Mouse (Mus musculus) spleen, adult 2 months (tissue): ENCODE results near the gene Asic2. TPM values are rescaled to one million over a fixed set of nuclear protein-coding genes. Genes with fewer than 3 reads are reported as not detected.

Experiments used
- DNase-seq, 2 experiments: peaks; one replicate each; pipeline versions ENCODE4 v3.0.0 to v3.0.0-alpha.2; 2012 to 2021; ENCODE audit warnings: low spot score in 2 of 2, low read depth in 1 of 2
- H3K27ac ChIP-seq: fragments of 200-500 bp; 2 replicates; pipeline ENCODE4 v1.5.1; 2012; ENCODE audit warnings: low read length, inconsistent platforms; ENCODE audit not compliant: insufficient read depth
- H3K27me3 ChIP-seq: fragments of 200-500 bp; 2 replicates; pipeline ENCODE4 v1.6.1; 2012; ENCODE audit warnings: mild to moderate bottlenecking, moderate library complexity, low read length, inconsistent platforms; ENCODE audit not compliant: control insufficient read depth, insufficient read depth
- H3K36me3 ChIP-seq: fragments of 200-500 bp; 2 replicates; pipeline ENCODE4 v1.6.1; 2012; ENCODE audit warnings: mild to moderate bottlenecking, low read length, inconsistent platforms; ENCODE audit not compliant: control insufficient read depth, insufficient read depth
- H3K4me1 ChIP-seq: fragments of 200-500 bp; 2 replicates; pipeline ENCODE4 v1.6.1; 2011; ENCODE audit warnings: inconsistent platforms; ENCODE audit not compliant: control insufficient read depth, insufficient read depth, insufficient read length
- H3K4me3 ChIP-seq: fragments of 200-500 bp; 2 replicates; pipeline ENCODE4 v1.5.1; 2011; ENCODE audit warnings: mild to moderate bottlenecking, inconsistent platforms; ENCODE audit not compliant: insufficient read depth, insufficient read length; ENCODE audit errors: extremely low read depth
- CTCF ChIP-seq: fragments of 200-500 bp; IDR thresholded peaks from 2 replicates; pipeline ENCODE4 v1.5.1; 2011; ENCODE audit warnings: mild to moderate bottlenecking, inconsistent platforms; ENCODE audit not compliant: insufficient read depth, insufficient read length, insufficient replicate concordance; ENCODE audit errors: extremely low read depth
- POLR2A ChIP-seq: fragments of 200-500 bp; IDR thresholded peaks from 2 replicates; pipeline ENCODE4 v1.6.1; 2011; ENCODE audit warnings: low read depth, low read length, inconsistent platforms
- WGBS: fragments of 180-500 bp; shearing (Covaris S2); methylation state at CpG from one replicate; pipeline ENCODE4 v1.1.7; 2018; 5-methylcytosine and 5-hydroxymethylcytosine counted together
- polyA plus RNA-seq: library from polyadenylated mRNA; depleted of rRNA; stranded (reverse); fragments of >200 nt; gene quantifications from 2 replicates; pipeline ENCODE4 v1.2.3, GENCODE M21; 2012

Gene Asic2
- polyA plus RNA-seq, 1 experiment, result 0.46 TPM

DNA sequence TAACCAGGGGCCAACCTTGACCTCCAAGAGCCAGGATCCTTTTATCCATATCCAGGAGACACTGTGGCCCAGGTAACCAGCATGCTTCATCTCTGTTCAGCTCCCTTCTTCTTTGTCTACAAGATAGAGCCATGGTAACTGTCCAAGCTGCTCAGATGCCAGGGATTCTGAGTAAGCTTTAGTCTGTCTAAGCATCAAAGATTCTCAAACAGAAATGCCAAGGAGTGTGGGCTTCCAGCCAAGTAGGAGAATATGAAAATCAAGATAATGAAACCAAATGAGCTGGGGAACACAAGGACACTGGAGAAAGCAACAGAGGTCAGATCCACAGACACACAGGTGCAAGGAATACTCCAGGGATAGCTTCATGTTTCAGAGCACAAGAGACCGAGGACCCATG is 153.4 kb downstream of the Asic2 start:
- no peak overlapping the region for H3K27ac ChIP-seq
- no peaks in the 10 kb centered on the region for H3K27me3 ChIP-seq
- no peak overlapping the region for H3K4me3 ChIP-seq
- WGBS, result 87% methylated on average over 1 of the region's 1 CpGs
- H3K36me3 ChIP-seq, result no peaks in the 10 kb centered on the region
- DNase-seq, result no peak
- H3K4me1 ChIP-seq, result no peaks in the 10 kb centered on the region
- no peak for TF ChIP-seq CTCF
- TF ChIP-seq POLR2A, result no peak

GRCm38 (mm10) chr11:81806905-81807659 is 161.2 kb downstream of the Asic2 start:
- no peaks in the 10 kb centered on the region for H3K27me3 ChIP-seq
- no peak for TF ChIP-seq CTCF
- no peak for TF ChIP-seq POLR2A
- no peak overlapping the region for H3K27ac ChIP-seq
- no peaks in the 10 kb centered on the region for H3K4me1 ChIP-seq
- H3K4me3 ChIP-seq, result no peak overlapping the region
- 76% methylated on average over 11 of the region's 11 CpGs for WGBS
- H3K36me3 ChIP-seq, result no peaks in the 10 kb centered on the region
- no peak for DNase-seq

DNA sequence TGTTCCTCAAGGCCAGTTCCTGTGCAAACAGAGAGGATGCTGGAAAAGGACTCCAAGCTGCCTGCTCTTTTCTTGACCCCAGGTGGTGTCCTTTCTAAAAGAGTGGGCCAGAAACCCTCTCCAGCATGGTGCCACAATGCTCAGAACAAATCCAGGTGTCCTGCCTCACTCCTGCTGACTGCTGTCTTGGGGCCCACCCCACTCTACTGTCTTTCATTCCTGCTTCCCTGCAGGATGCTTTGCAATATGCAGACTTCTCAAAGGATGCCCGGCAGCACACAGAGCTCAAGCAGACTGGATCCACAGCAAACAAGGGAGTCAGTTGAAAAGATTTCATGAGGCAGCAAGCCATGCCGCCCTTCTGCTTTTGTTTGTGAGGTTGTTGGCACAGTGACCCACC is 164.7 kb downstream of the Asic2 start:
- TF ChIP-seq CTCF, result no peak
- TF ChIP-seq POLR2A, result no peak
- H3K4me1 ChIP-seq, result no peaks in the 10 kb centered on the region
- WGBS, result 79% methylated on average over 2 of the region's 2 CpGs
- no peak overlapping the region for H3K27ac ChIP-seq
- DNase-seq, result no peak
- H3K36me3 ChIP-seq, result no peaks in the 10 kb centered on the region
- H3K27me3 ChIP-seq, result no peaks in the 10 kb centered on the region
- no peak overlapping the region for H3K4me3 ChIP-seq

- H3K27me3 ChIP-seq, result no peaks in the 10 kb centered on the region
- 66% methylated on average over 1 of the region's 1 CpGs for WGBS
- H3K4me3 ChIP-seq, result no peak overlapping the region
- DNase-seq, result no peak
- no peak for TF ChIP-seq CTCF
- no peak for TF ChIP-seq POLR2A
- H3K36me3 ChIP-seq, result no peaks in the 10 kb centered on the region
- no peaks in the 10 kb centered on the region for H3K4me1 ChIP-seq
- no peak overlapping the region for H3K27ac ChIP-seq
These were observed 165.6 kb downstream of the Asic2 start for GRCm38 (mm10) chr11:81802614-81803013.

DNA sequence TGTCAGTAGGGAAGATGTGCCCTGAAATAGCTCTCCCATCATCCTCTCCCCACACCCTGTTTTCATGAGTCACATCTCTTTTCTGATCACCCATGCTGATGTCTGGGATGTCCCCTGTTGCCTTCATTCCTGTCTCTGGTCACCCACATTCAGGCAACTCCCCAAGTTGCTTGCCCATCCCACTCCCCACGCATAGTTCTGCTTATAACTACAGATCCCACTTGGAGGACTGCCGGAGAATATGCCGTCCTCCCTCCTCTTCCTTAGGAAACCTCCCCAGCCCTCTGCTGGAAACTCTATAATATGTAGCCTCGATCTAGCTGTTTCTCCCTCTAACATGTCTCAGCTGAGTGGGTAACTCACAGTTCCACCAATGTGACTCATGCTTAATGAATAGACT is 167.4 kb downstream of the Asic2 start:
- H3K27ac ChIP-seq, result no peak overlapping the region
- TF ChIP-seq POLR2A, result no peak
- H3K4me1 ChIP-seq, result no peaks in the 10 kb centered on the region
- H3K27me3 ChIP-seq, result no peaks in the 10 kb centered on the region
- no peak overlapping the region for H3K4me3 ChIP-seq
- H3K36me3 ChIP-seq, result no peaks in the 10 kb centered on the region
- WGBS, result 74% methylated on average over 4 of the region's 4 CpGs
- DNase-seq, result no peak

DNA sequence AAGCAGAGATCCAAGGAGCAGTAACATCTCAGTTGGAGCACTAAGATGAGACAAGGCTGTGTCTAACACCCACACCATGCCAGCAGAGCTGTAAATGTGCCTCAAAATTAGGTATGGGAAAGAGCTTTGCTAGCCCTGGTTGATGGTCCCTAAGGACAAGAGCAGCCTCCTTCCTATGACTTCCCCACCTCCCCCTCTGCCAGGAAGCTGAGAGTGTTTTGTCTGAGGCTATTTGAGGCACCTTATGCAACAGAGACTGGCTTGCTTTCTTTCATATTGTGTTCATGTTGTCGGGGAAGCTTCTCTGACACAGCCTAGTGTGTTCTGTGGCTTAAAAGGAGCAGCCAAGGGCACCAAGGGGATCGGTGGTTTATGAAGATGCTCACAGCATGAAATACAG is 174.7 kb downstream of the Asic2 start:
- no peaks in the 10 kb centered on the region for H3K4me1 ChIP-seq
- H3K36me3 ChIP-seq, result no peaks in the 10 kb centered on the region
- no peak overlapping the region for H3K27ac ChIP-seq
- H3K27me3 ChIP-seq, result no peaks in the 10 kb centered on the region
- no peak for DNase-seq
- no peak overlapping the region for H3K4me3 ChIP-seq
- TF ChIP-seq POLR2A, result no peak
- TF ChIP-seq CTCF, result no peak
- 64% methylated on average over 2 of the region's 2 CpGs for WGBS

DNA sequence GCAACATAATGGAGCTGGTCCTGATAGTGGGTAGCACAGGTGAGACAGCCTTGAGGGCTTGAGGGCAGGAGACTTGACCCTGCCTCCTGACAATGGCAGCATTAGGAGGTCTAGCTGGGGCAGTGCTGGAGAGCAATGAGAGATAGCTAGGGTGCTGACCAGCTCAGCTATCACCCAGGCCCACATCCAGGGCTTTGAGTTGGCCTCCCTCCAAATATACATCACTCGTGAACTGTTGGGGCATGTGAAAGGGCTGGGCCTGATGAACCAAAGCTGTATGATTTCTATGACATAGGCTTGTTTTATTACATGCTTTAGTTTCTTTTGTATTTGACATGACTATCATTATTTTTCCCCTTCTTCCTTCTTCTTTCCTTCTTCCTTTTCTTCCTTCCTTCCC is 176.7 kb downstream of the Asic2 start:
- WGBS, result 61% methylated on average over 1 of the region's 1 CpGs
- Histone ChIP-seq H3K36me3 (no peaks in the 10 kb centered on the region), H3K27ac (no peak overlapping the region), H3K4me1 (no peaks in the 10 kb centered on the region), H3K27me3 (no peaks in the 10 kb centered on the region), H3K4me3 (no peak overlapping the region)
- no peak for DNase-seq
- TF ChIP-seq CTCF (no peak), POLR2A (no peak)
